Mouse (Mus musculus) neutrophil, adult 65 days (primary cell): Measurements from ENCODE around the gene Col3a1. TPM values are rescaled to one million over a fixed set of nuclear protein-coding genes. Genes with fewer than 3 reads are reported as not detected.

ENCODE experiments used
- total RNA-seq: library from RNA; stranded (reverse); gene quantifications from 2 replicates; pipeline ENCODE4 v1.2.4, GENCODE M21; 2023

Gene Col3a1
- 0.41 and 1.1 TPM in 2 replicates for total RNA-seq

GRCm38 (mm10) chr1:45311388-45311787 is at the start of gene Col3a1:
Col3a1 (plus strand) TSS chr1:45311538.

Other genes starting within 250 kb of the Col3a1 start
- 2.1 and 2.2 TPM in 2 replicates for gene Col5a2, start 191.7 kb downstream of the Col3a1 start, total RNA-seq